Mouse (Mus musculus): Measurements from ENCODE around the gene Gm28845. TPM values are rescaled to one million over a fixed set of nuclear protein-coding genes. Genes with fewer than 3 reads are reported as not detected.

The Gm28845 gene
- polyA plus RNA-seq (2017; shearing (Covaris generic)) = not detected

DNA sequence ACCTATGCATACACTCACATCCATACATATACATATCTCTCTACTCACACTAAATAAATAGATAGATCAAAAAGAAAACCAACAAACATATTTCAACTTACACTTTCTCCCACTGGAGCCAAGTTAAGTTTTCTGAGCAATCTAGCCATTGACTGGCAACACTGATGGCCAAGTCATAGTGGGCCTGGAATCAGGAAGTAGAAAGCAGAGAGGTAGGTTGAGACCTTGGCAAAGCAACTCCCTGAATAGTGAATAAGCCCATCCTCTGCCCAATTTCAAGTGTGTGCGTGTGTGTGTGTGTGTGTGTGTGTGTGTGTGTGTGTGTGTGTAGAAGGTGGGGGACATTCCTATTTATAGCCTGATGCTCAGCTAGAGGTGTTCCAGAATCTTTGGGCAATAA lies at the start of gene Gm28845:
Gene Gm28845 (minus strand): TSS at position 121 of the 400 bp plus-strand sequence.
- no peak for ATAC-seq

DNA sequence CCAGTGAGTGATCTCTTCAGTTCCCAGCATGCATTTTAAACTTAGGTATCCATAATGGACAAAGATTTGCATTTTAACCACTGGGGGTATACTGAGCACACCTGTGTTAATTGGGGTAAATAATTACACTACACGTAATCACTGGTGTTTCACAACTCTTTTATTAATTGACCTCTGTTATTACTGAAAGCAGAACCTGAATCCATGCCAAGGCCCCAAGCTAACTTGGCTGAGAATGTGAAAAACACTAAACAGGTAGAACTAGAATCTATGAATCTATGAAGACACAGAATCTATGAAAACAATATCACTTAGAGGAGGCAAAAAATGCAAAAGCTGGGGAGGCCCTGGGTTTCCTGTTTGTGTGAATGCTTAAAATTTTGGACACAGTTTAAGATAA lies 48.1 kb upstream of the Gm28845 start:
- ATAC-seq = no peak

DNA sequence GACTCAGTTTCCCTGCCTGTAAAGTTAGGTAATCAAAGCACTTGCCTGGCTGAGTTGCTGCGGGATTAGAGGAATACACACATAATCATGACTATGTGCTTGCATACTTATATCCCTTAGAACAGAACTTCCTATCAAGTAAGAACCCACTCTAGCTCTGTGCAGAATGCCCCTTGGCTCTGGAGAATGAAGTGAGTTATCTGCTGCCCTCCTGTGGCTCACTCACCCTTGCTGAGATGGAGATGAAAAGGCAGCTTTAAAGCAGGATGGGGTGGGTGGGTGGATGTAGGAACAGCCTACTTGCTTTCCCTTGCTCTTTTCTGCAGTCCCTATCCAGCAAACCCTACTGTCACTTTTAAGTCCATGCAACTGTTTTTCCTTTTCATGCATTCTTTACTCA lies 42.9 kb upstream of the Gm28845 start:
- ATAC-seq = no peak

DNA sequence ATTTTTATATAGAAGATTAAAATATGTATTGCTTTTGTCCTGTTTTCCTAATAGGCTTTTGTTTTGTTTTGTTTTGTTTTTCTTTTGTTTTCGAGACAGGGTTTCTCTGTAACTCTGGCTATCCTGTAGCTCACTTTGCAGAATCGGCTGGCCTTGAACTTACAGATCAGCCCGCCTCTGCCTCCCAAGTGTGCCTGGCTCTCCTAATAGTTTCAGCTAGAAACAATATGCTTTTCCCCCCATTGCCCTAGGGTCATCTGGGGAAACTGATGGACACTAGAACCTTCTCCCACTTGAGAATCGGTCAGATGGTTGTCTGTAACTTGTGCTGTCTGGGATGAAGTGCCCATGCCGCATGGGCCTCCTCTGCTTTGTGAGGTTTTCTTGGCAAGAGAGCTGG lies 36.8 kb upstream of the Gm28845 start:
- ATAC-seq = no peak

DNA sequence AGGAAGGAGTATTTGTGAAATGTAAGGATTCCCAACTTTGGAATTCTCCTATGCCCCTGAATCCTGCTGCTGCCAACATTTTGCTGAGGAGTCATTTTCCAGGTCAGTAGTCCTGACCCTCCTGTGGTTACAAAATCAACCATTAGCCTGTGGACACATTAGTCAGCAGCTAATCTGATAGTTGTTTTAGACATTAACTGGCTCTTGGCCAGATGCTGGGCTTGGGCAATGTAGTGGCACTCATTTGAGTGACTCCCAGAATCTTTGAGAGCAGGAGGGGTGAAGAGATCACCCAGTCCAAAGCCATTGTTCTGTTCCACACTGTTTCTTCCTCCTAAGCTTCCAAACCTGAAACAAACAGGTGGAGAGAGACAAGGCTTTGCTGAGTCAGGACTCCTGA lies 35.5 kb upstream of the Gm28845 start:
- no peak for ATAC-seq

DNA sequence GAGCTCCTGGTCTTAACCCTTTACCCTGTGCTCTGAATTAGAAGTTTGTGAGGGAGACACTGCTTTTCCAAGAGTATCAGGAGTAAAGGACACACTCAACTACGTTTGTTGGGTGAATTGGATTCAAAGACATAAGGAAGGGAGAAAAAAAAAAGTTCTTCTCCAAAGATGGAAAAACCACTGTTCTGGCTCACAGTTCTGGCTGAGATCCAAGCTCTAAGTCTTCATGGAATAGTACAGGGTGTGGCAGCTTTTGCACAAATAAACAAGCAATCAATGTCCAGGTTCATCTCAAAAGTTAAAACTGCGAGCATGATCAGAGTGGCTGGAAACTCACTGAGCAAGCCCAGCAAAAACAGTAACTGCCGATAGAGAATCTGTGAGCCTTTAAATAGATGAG lies 28.6 kb upstream of the Gm28845 start:
- no peak for ATAC-seq

DNA sequence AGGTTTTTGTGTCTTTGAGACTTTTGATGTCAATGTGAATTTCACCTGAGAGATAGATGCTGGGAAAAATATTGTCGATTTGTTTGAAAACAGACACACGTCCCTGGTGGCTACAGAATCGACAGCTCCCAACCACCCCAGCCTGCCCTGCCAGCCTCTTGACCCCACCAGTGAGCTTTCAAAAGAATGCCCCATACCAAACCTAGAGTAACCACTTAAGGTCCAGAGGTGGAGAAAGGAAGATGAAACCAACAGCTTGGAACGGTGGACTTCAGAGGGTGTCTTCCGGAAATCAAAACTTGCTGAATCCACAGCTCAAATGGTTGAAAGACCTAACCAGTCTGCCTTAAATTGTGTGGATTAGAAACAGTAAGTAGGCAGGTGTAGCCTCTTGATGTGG lies 28.0 kb upstream of the Gm28845 start:
- ATAC-seq = no peak

DNA sequence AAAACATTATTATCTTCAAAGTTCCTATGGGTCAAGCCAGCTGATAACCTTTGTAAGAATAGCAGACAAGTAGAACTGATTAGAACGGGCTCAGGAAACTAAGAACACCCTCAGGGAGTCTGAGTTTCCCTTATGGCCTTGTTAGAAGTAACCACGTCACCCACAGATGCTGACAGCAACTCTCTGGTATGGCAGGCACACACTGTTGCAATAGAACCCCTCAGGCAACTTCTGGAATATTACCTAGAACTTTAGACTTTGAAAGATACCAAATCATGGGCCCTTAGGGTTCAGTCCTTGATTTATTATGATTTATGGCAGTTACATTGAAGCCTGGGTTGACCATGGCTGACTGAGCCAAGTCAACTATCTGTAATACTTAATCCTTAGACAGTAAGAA lies 27.2 kb upstream of the Gm28845 start:
- ATAC-seq = no peak

DNA sequence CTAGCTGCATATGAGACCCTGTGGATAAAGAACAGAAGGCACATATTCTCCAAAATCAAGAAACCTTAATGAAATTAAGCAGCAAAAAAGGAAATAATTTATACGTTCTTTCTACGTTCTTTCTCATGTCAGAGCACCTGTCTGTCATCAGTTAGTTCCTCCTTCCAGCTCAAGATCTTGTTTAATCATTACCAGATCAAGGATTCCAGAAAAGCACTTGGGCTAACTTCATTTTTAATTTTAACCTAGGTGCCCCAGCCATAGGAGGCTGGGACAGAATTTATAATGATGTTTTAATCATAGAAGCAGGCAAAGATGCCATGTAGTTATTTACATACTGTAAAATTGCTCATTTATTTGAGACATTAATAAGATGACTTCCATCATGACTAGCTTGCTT lies 25.4 kb upstream of the Gm28845 start:
- ATAC-seq = no peak

DNA sequence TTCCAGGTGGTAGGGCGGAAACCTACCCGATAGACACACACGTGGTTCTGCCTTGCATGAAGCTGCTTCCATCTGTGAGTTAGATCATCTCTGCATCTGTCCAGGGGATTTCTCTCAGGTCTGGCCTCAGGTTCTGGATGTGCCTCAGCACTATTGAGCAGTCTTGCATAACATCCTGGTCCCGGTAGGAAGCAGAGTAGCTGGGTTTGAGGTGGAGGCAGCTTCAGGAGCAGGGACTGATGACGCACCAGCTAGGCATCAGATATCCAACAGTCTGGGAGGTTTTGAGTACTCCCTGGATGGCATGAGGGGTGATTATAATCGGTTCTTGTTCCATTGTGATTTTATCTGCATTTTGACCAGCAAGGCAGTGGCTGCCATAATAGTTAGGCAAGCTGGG lies 18.2 kb upstream of the Gm28845 start:
- no peak for ATAC-seq

DNA sequence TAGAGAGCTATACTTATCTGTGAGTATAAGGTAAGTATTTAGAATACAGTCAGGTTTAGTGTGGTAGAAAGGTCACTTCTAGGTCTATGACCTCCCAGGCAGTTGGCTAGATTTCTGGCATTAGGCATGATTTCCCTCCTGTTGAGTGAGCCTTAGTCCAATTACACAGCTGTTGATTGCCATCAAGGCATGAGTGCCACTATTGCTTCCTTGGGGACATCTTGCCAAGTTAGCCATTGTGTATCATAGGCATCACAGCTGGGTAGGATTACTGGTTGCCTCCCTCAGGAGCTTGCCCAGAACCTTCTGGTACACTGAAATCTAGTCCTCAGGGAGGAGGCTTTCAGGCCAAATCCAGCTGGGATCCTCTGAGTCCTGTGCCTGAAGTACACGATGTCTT lies 13.5 kb upstream of the Gm28845 start:
- no peak for ATAC-seq

DNA sequence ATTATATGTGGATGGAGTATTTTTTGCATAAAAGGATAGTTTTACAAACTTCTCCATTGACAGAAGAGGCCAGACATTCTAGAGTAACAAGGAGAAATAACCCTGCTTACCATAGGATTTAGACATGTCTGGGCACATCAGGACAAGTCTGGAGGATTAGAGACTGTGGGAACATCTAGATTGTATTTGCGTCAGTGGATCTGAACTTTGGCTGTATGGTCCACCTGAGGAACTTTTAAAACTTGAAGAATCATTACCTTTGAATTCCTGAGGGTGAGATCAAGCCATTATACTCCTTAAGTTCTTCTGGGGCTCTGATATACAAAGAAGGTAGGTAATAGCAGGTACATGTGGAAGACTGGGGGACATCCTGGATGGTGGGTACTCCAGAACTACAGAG lies 12.3 kb upstream of the Gm28845 start:
- ATAC-seq = no peak

DNA sequence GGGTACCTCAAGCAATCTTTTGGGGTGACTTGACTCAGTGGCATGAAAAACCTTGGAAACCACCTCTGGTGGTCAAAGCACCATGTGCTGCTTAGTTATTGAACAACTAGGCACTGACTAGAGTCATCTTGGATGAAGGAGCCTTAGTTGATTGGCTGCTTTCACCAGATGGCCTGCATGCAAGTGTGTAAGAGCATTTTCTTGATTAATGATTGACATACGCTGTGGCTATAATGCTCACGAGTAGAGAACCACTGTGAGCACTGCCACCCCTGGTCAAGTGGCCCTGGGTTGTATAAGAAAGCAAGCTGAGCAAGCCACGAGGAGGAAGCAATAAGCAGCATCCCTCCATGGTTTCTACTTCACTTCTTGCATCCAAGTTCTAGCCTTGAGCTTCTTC lies 10.9 kb upstream of the Gm28845 start:
- no peak for ATAC-seq

DNA sequence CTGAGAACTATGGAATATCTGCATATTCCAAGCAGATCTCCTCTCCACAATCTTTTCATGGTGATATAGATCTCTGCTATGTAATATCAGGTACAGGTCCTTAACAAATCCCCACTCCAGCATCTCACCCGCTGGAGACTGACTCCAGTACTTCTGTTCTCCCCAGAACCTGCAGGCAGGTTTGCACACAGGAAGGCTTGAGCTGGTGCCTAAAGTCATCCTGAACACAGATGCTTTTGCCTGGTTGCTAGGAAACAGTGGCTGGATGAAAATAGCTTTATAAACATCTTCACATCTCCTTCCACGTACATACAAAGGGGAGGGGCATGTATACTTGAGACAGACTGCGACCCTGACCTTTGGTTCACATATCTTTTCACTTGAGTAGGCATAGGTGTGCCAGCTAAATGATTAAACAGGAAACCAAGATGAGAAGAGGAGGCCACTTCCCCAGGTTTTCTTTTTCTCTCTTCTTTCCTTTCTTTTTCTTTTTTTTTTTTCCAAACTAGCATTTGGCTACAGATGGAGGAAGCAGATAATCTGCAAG lies 10.3 kb upstream of the Gm28845 start:
- no peak for ATAC-seq

DNA sequence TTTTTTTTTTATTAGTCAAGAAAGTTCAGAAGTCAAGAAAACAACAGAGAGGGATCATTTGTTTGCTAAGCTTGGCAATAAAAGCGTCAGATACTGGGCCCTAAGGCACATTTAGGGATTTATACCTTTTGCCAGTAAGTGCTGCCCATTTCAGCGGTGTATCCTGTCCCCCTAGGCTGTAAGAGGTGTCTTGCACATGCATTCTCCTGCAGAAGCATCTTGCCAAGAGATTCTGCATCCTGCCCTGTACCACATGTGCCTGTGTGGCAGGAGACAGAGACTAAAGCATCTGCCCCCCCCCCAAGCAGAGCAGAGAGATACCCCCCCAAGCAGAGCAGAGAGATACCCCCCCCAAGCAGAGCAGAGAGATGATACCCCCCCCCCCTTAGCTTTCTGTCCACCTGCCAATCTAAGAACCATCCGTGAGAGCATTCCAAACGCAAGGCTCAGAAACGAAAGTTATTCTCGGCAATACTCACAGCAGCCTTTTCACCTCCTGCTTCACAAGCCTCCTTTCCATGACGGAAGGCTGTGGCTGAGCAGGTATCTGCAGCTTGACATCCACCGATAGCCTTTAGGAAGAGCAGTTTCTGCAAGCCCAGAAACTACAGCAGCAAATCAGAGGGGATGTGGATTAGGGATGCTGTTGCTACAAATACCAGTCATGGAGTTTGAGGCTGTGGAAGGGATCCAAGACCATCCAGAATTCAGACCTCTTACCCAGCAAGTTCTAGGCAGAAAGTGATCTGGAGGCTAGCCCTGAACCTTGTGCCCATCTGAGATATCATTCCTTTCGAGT lies 3.4 kb upstream of the Gm28845 start, which contains the start of gene D630023F18Rik:
Gene D630023F18Rik (minus strand): TSS at position 641 of the 799 bp plus-strand sequence.
- no peak for ATAC-seq

DNA sequence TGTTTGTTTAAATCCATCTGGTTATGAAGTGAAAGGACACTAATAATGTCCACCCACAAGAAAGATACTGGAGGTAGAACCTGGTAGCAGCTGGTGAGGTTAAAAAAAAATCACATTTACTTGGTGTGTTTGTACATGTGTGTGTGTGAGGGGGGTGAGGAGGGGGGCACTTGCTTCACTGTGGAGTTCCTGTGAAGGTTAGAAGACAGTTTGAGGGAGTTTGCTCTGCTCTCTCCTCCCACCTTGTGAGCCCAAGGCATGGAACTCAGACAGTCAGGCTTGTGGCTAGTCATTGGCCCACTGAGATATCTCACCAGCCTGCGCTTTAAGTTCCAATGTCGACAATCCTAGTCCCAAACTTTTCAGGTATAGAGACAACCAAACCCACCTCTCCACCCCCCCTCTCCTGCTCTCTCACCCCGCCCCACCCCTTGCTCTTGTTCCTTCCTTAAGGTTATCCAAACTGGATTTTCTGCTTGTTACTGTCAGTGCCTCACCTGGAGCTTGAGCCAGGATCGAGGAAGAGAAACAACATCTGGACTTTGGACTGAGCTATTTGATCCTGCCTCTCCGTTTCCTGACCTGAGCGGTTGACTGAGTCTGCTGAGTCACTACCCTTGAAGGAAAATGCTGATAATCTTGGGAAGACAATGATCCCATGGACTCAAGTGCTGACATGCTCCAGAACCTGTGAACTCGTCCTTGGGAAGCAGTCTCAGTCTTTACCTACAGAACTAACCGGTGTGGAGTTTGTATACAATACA lies 1.0 kb downstream of the Gm28845 start:
- no peak for ATAC-seq

DNA sequence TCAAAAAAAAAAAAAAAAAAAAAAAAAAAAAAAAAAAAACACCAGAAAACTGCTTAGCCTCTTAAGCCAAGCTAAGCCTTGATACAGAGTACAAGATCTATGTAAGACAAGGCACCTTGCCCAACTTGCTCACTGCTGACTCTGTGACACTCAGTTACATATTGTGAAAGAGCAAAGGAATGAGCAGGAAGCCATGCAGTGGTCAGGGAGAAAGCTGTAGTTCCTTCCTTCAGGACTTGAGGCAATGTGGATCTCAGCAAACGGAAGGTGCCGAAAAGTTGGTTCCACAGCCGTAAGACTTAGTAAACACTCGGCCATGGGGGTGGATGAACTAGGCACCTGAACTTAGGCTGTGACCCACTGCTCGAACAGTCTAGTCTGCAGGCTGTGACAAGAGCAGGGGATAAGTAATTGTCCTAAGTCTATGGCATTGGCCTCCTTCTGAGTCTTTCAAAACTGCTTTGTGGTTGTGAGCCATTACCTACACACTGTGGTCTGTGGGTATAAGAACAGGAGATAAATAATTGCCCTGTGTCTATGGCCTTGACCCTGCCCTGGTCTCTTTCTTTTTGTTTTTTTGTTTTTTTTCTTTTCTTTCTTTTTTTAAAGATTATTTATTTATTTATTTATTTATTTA lies 5.7 kb downstream of the Gm28845 start:
- no peak for ATAC-seq

DNA sequence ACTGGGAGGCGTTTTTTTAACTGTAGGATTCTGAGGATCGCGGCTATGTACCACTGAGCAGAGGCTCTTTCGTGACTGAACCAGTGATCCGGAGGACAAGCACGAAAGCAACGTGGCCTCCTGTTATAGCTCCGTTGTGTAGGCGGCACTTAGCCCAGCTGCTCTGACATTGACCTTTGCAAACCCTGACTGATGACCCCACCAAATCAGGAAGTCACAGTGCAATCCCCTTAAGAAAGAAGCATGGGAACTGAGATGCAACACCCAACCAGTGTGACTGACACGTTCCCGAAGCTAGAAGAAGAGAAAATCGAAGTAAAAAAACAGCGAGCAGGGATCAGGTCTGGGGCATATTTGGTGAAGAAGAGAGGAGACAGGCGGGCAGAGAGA lies 6.6 kb downstream of the Gm28845 start:
- no peak for ATAC-seq

DNA sequence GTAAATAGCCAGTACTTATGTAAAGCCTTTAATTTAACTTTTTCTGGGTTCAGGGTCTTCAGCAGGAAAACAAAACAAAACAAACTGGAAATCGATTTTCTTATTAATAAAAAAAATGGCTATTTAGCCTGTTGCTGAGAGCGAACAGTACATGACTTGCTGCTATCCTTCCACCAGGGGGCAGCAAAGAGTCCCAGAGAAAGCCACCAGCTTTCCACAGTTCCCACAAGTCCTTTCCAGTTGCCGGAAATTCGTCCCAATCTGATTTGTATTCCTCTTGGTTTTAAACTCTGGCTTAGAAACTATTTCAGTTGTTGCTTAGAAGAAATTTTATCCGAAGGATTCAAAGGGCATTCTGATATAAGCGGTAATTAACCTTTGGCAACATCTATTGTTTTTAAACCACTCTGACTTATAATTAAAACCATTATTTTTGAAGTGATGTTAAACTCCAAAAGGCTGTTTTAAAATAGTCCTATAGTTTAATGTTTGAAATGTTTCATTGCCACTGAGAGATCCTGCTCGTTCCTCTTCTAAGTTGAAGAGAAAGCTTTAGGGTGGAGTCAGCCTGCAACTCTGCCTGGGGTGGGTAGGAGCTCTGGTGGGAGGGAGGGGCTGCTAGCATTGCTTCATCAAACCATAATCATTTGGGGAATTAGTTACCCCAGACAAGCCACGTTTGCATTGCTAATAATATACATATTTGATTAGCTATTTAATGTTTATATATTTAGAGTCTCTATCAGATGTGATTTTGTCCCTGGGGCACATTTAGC lies 7.1 kb downstream of the Gm28845 start:
- no peak for ATAC-seq

DNA sequence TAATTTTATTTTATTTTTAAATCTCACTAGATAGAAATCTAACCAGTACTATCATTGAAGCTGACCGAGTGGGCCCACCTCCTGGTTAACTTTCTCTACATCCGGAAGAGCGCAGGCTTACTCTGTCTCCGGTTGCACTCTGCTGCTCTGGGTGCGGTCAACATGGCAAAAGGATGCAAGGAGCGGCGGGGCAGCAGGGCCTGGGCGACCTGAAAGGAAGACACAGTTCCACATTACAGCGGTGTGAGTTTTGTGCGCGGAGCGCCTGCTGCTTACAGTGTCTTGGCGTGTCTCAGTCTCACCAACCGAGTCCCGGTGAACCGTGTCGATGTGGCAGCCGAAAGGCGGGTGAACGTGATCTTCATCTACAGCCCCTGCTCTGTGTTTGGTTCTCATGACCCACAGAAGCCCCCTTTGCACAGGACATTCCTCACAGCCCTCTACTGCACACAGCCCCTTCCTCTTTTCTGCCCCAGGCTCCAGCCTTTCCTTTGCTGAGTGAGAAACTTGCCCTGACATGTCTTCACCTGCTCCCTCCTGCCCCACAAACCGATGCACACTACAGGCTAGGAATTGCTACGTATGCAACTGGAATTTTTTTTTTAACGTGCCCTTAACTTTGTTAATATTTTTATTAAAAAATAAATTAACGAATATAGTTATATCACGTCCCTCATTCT lies 9.5 kb downstream of the Gm28845 start:
- ATAC-seq = no peak

DNA sequence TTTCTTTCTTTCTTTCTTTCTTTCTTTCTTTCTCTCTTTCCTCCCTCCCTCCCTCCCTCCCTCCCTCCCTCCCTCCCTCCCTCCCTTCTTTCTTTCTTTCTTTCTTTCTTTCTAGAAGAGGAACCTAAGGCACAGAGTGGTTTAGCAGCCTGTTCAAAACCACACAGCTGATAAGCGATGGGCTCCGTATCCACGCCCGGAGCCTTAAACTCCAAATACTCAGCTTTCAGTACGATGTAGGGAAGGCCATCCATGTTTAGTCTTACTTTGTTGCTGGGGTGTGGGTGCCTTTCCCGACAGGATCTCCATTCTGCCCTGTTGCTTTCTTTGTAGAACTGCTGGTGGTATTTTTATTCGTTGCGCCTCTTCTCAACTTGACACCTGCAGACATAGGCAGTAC lies 10.2 kb downstream of the Gm28845 start:
- ATAC-seq = no peak

Measured in inflammation-experienced regulatory T-cells, adult 6 months (primary cell).